ENCODE assay signal across 10 mouse cellular contexts in genomic region chr10:18760241-18760640, GRCm38 (mm10). TPM values are rescaled to one million over a fixed set of nuclear protein-coding genes. Genes with fewer than 3 reads are reported as not detected.
DNase-seq lines count a peak whose midpoint lies in the region; ATAC-seq and TF ChIP-seq lines count a peak whose summit lies in the region.
"Had no signal": no experiment of that assay in that cellular context is flagged by ENCODE, and none has a peak within 500 bp of the region (broad histone marks: within the 10 kb centered on the region; RNA-seq: fewer than 3 reads in every experiment).

No protein-coding gene starts in this region.

- no peak overlapping the region for H3K4me2 ChIP-seq in midbrain, postnatal 0 days (ENCODE audit: low read depth, low read length, poor library complexity, severe bottlenecking)
- H3K4me2 ChIP-seq: neural tube, embryonic 13.5 days had no signal

- CTCF ChIA-PET in Patski (lab: Charles Lee), result interaction anchor here (1.3 kb wide), 1 partner anchor 76 kb away, joined by 3 read pairs; no protein-coding TSS in a partner anchor

- H3K27me3 ChIP-seq in Patski, result no peaks in the 10 kb centered on the region
- no peaks in the 10 kb centered on the region for H3K27me3 ChIP-seq in midbrain, postnatal 0 days (ENCODE audit: insufficient read depth, low read length)
- H3K27me3 ChIP-seq: neural tube, embryonic 13.5 days had no signal

- peak; percentile 30 to 65 for DNase-seq in cerebellum, postnatal 4 days (ENCODE audit: low spot score in 2 of 2)
- DNase-seq in left cerebral cortex, postnatal 14 days (ENCODE audit: low spot score in 2 of 2), result peak; percentile 38 to 45
- no peak for DNase-seq in left cerebral cortex, adult 9 months (ENCODE audit: low spot score in 2 of 2)
- no peak for DNase-seq in Patski (ENCODE audit: low read depth, low spot score)
- DNase-seq in heart, postnatal 4 days, result peak; percentile 77
- peak; percentile 19 for DNase-seq in midbrain, postnatal 0 days (ENCODE audit: low spot score)
- DNase-seq in frontal cortex, postnatal 36 days (ENCODE audit: low spot score in 2 of 2), result no peak

- 46% methylated on average over 2 of the region's 2 CpGs for WGBS in midbrain, postnatal 0 days

- no peak overlapping the region for H3K9ac ChIP-seq in midbrain, postnatal 0 days (replicated peaks; ENCODE audit: low read length, poor library complexity, severe bottlenecking)
- H3K9ac ChIP-seq: neural tube, embryonic 13.5 days had no signal

- peak; percentile 76 for TF ChIP-seq CTCF in Patski (IDR thresholded peaks at IDR 0.05)
- peak; percentile 78 for TF ChIP-seq CTCF in midbrain, postnatal 0 days (IDR thresholded peaks at IDR 0.05)

- POLR2A ChIA-PET in Patski (lab: Charles Lee), result no interaction called here

- H3K4me1 ChIP-seq in midbrain, postnatal 0 days (ENCODE audit: insufficient read depth, low read length), result no peaks in the 10 kb centered on the region
- H3K4me1 ChIP-seq: neural tube, embryonic 13.5 days had no signal

- no peaks in the 10 kb centered on the region for H3K36me3 ChIP-seq in midbrain, postnatal 0 days (ENCODE audit: insufficient read depth, low read length)
- H3K36me3 ChIP-seq: neural tube, embryonic 13.5 days had no signal

- no peak overlapping the region for H3K4me3 ChIP-seq in midbrain, postnatal 0 days (ENCODE audit: low read depth, low read length)
- H3K4me3 ChIP-seq: neural tube, embryonic 13.5 days had no signal

- intact Hi-C loops in left cerebral cortex, postnatal 14 days (cut with DNase I), result loop anchor here (2.0 to 5.0 kb wide), 2 partner anchors 82 to 145 kb away; no protein-coding TSS in a partner anchor

- no peak for ATAC-seq in cerebellum, adult (ENCODE audit: insufficient number of reproducible peaks, low FRiP score, low TSS enrichment)
- no peak for ATAC-seq in Patski
- no peak for ATAC-seq in midbrain, postnatal 0 days (ENCODE audit: low FRiP score)

- no peaks in the 10 kb centered on the region for H3K9me3 ChIP-seq in midbrain, postnatal 0 days (ENCODE audit: low read length)

- in situ Hi-C loops in Patski (cut with MboI; ENCODE audit: low pct_unique_long_range_greater_than_20kb), result no loop called here

- H3K27ac ChIP-seq in midbrain, postnatal 0 days (ENCODE audit: low read depth, low read length), result no peak overlapping the region
- H3K27ac ChIP-seq: neural tube, embryonic 13.5 days had no signal

RNA-seq across cellular contexts. Expression of gene Arfgef3, which starts 16.5 kb away (rescaled TPM):
- total RNA-seq in left cerebral cortex, postnatal 14 days (2021), result 100 to 1,000 TPM; 104 to 116 TPM
- 7.0 TPM for polyA plus RNA-seq in Patski (2021)
- total RNA-seq in heart, postnatal 4 days (2021), result 1 to 10 TPM; 2.1 TPM
- total RNA-seq in midbrain, postnatal 0 days (2014; rRNA removed), result 37.4 and 40.9 TPM in 2 replicates
- 5.4 and 6.2 TPM in 2 replicates for polyA plus RNA-seq in midbrain, postnatal 0 days (2015; fragmentation: Nextera tagmentation; extraction: Ambion mirVana)

RNA-seq across cellular contexts. Expression of gene Gm4922, which starts 26.4 kb away (rescaled TPM):
- not detected for total RNA-seq in left cerebral cortex, postnatal 14 days (2021)
- not detected for polyA plus RNA-seq in Patski (2021)
- not detected for total RNA-seq in heart, postnatal 4 days (2021)
- total RNA-seq in midbrain, postnatal 0 days (2014; rRNA removed), result not detected in 2 replicates
- 0.10 and 0.11 TPM in 2 replicates for polyA plus RNA-seq in midbrain, postnatal 0 days (2015; fragmentation: Nextera tagmentation; extraction: Ambion mirVana)
- total RNA-seq: hematopoietic stem cell, adult 5-6 weeks had no signal

Comparison
In these comparisons a context has a peak if more than half of its experiments do, and no peak if none do; other contexts are left out.
1. DNase-seq: peak in cerebellum, postnatal 4 days (2 of 2), left cerebral cortex, postnatal 14 days (2 of 2), heart, postnatal 4 days (single experiment) and midbrain, postnatal 0 days (single experiment); none in left cerebral cortex, adult 9 months (0 of 2), Patski (single experiment) and frontal cortex, postnatal 36 days (0 of 2).
2. RNA of gene Arfgef3, which starts 16.5 kb away (total RNA-seq): 104 to 116 TPM in left cerebral cortex, postnatal 14 days and 37.4 to 40.9 TPM in midbrain, postnatal 0 days; 2.1 TPM in heart, postnatal 4 days; every median in the first group is over 10 times any median in the second.